7 mouse cellular contexts compared by ENCODE assay signal in genomic region chr17:13552840-13553239, GRCm38 (mm10).
DNase-seq lines count a peak whose midpoint lies in the region; ATAC-seq and TF ChIP-seq lines count a peak whose summit lies in the region.
"Not testable (repeated sequence)": the region's sequence is repeated elsewhere in the genome, so short reads cannot be mapped to it uniquely, and the experiment has no call there.

No protein-coding gene starts in this region.

- DNase-seq in heart, postnatal 0 days (ENCODE audit: low spot score), result not testable (repeated sequence)
- DNase-seq in kidney, postnatal 0 days (ENCODE audit: low spot score), result peak; percentile 16
- peak in 1 of 3 experiments; percentile 45 for DNase-seq in liver, embryonic 14.5 days (ENCODE audit: low read depth in 3 of 3, low spot score in 3 of 3)

- H3K4me3 ChIP-seq in forebrain, embryonic 15.5 days; heart, postnatal 0 days (ENCODE audit: low read depth, low read length); kidney, postnatal 0 days (replicated peaks; ENCODE audit: low read depth, low read length); liver, embryonic 14.5 days (ENCODE audit: insufficient read depth in 1 of 2, low read depth in 2 of 2, low read length in 2 of 2); midbrain, embryonic 12.5 days: not testable (repeated sequence)

- not testable (repeated sequence) for H3K4me2 ChIP-seq in forebrain, embryonic 15.5 days (replicated peaks); heart, postnatal 0 days (ENCODE audit: low read depth, low read length); kidney, postnatal 0 days (ENCODE audit: low read length); liver, embryonic 14.5 days (ENCODE audit: low read depth); midbrain, embryonic 12.5 days (replicated peaks)

- not testable (repeated sequence) for H3K9ac ChIP-seq in forebrain, embryonic 15.5 days (replicated peaks); heart, postnatal 0 days (replicated peaks; ENCODE audit: low read depth, low read length); kidney, postnatal 0 days (ENCODE audit: low read depth, low read length); liver, embryonic 14.5 days (replicated peaks); midbrain, embryonic 12.5 days (replicated peaks)

- TF ChIP-seq EP300 in heart, postnatal 0 days (IDR thresholded peaks at IDR 0.05; ENCODE audit: low read depth); liver, embryonic 14.5 days (IDR thresholded peaks at IDR 0.05; ENCODE audit: low read depth): not testable (repeated sequence)

- not testable (repeated sequence) for TF ChIP-seq CTCF in heart, postnatal 0 days (IDR thresholded peaks at IDR 0.05; ENCODE audit: low read depth); kidney, postnatal 0 days (IDR thresholded peaks at IDR 0.05; ENCODE audit: low read depth); liver, embryonic 14.5 days (IDR thresholded peaks at IDR 0.05; ENCODE audit: low read depth)

- peaks cover 25% of the 10 kb centered on the region for H3K9me3 ChIP-seq in forebrain, embryonic 15.5 days
- H3K9me3 ChIP-seq in heart, postnatal 0 days (replicated peaks; ENCODE audit: control insufficient read depth, low read length), result peaks cover 33% of the 10 kb centered on the region
- peaks cover 19% of the 10 kb centered on the region for H3K9me3 ChIP-seq in kidney, postnatal 0 days (replicated peaks; ENCODE audit: low read length)
- H3K9me3 ChIP-seq in liver, embryonic 14.5 days (ENCODE audit: control insufficient read depth, low read length), result peaks cover 21% of the 10 kb centered on the region
- H3K9me3 ChIP-seq in midbrain, embryonic 12.5 days, result peaks cover 37% of the 10 kb centered on the region

- H3K27ac ChIP-seq in forebrain, embryonic 15.5 days (replicated peaks); heart, postnatal 0 days (ENCODE audit: low read depth); kidney, postnatal 0 days; liver, embryonic 14.5 days; midbrain, embryonic 12.5 days (replicated peaks): not testable (repeated sequence)

- not testable (repeated sequence) for H3K4me1 ChIP-seq in forebrain, embryonic 15.5 days; heart, postnatal 0 days (ENCODE audit: control insufficient read depth, insufficient read depth); kidney, postnatal 0 days (replicated peaks; ENCODE audit: insufficient read depth, low read length); liver, embryonic 14.5 days (replicated peaks; ENCODE audit: control insufficient read depth in 2 of 2, insufficient read depth in 2 of 2, low read length in 1 of 2); midbrain, embryonic 12.5 days

- ATAC-seq in common myeloid progenitor, adult 5-6 weeks (replicated peaks; ENCODE audit: low read depth, poor library complexity, severe bottlenecking), result peak; percentile 10; the same call in 1 of the 2 replicates
- peak; percentile 57 for ATAC-seq in forebrain, embryonic 15.5 days (replicated peaks)
- ATAC-seq in heart, postnatal 0 days (ENCODE audit: insufficient read depth, low read depth), result peak; percentile 32
- ATAC-seq in kidney, postnatal 0 days (replicated peaks; ENCODE audit: low FRiP score, low read depth), result peak; percentile 44
- ATAC-seq in liver, embryonic 14.5 days (ENCODE audit: insufficient read depth), result peak; percentile 56
- peak; percentile 71 for ATAC-seq in midbrain, embryonic 12.5 days (ENCODE audit: low FRiP score, low read depth)
- ATAC-seq in neutrophil, adult 5-6 weeks (ENCODE audit: extremely low read depth, insufficient number of reproducible peaks, low FRiP score, poor library complexity, severe bottlenecking), result peak; percentile 14; the same call in 1 of the 2 replicates

- not testable (repeated sequence) for H3K36me3 ChIP-seq in forebrain, embryonic 15.5 days; heart, postnatal 0 days (replicated peaks; ENCODE audit: control insufficient read depth, insufficient read depth, low read length); kidney, postnatal 0 days (ENCODE audit: insufficient read depth, low read length); liver, embryonic 14.5 days (replicated peaks; ENCODE audit: control insufficient read depth, insufficient read depth, low read depth); midbrain, embryonic 12.5 days

- H3K27me3 ChIP-seq in forebrain, embryonic 15.5 days; heart, postnatal 0 days (ENCODE audit: control insufficient read depth, insufficient read depth, low read length); kidney, postnatal 0 days (ENCODE audit: insufficient read depth, low read length); liver, embryonic 14.5 days (ENCODE audit: control insufficient read depth, insufficient read depth, low read length); midbrain, embryonic 12.5 days: not testable (repeated sequence)

Comparison
In these comparisons a context has a peak if more than half of its experiments do, and no peak if none do; other contexts are left out.
1. ATAC-seq: peak in every context shown above with its lines; median percentile 71 in midbrain, embryonic 12.5 days; 57 in forebrain, embryonic 15.5 days; 56 in liver, embryonic 14.5 days; 44 in kidney, postnatal 0 days; 32 in heart, postnatal 0 days; 14 in neutrophil, adult 5-6 weeks; 10 in common myeloid progenitor, adult 5-6 weeks.